ENCODE assay signal across 16 mouse cellular contexts in genomic region chr4:153792307-153792706, GRCm38 (mm10).
A peak's percentile ranks its signal among the peaks of the same experiment; 100 is the strongest.
DNase-seq lines count a peak whose midpoint lies in the region; ATAC-seq and TF ChIP-seq lines count a peak whose summit lies in the region.
"Had no signal": no experiment of that assay in that cellular context is flagged by ENCODE, and none has a peak within 500 bp of the region (broad histone marks: within the 10 kb centered on the region; RNA-seq: fewer than 3 reads in every experiment).

No protein-coding gene starts in this region.

- H3K4me2 ChIP-seq in forebrain, embryonic 14.5 days (ENCODE audit: low read length), result no peak overlapping the region
- H3K4me2 ChIP-seq in hindbrain, embryonic 15.5 days, result no peak overlapping the region
- H3K4me2 ChIP-seq in neural tube, embryonic 13.5 days, result no peak overlapping the region
- no peak overlapping the region for H3K4me2 ChIP-seq in stomach, postnatal 0 days (replicated peaks; ENCODE audit: low read depth)
- H3K4me2 ChIP-seq: embryonic facial prominence, embryonic 12.5 days; intestine, embryonic 15.5 days; limb, embryonic 15.5 days had no signal

- 20% methylated on average over 13 of the region's 13 CpGs for WGBS in forebrain, embryonic 14.5 days
- 21% methylated on average over 13 of the region's 13 CpGs for WGBS in hindbrain, embryonic 15.5 days
- WGBS in neural tube, embryonic 13.5 days, result 34% methylated on average over 13 of the region's 13 CpGs
- WGBS in stomach, postnatal 0 days, result 41% methylated on average over 13 of the region's 13 CpGs

- H3K4me1 ChIP-seq in forebrain, embryonic 14.5 days (ENCODE audit: control insufficient read depth, insufficient read depth, low read length), result peaks cover 7% of the 10 kb centered on the region; the same call in 1 of the 2 replicates
- H3K4me1 ChIP-seq in hindbrain, embryonic 15.5 days (replicated peaks), result peaks cover 16% of the 10 kb centered on the region
- peaks cover 40% of the 10 kb centered on the region for H3K4me1 ChIP-seq in neural tube, embryonic 13.5 days (replicated peaks)
- no peaks in the 10 kb centered on the region for H3K4me1 ChIP-seq in stomach, postnatal 0 days (replicated peaks; ENCODE audit: control insufficient read depth, insufficient read depth)
- H3K4me1 ChIP-seq: intestine, embryonic 15.5 days; limb, embryonic 15.5 days had no signal

- H3K27ac ChIP-seq in forebrain, embryonic 14.5 days (ENCODE audit: low read depth, low read length), result no peak overlapping the region
- H3K27ac ChIP-seq in hindbrain, embryonic 15.5 days (replicated peaks), result peak overlapping the region; percentile 19; the same call in 1 of the 2 replicates
- H3K27ac ChIP-seq in neural tube, embryonic 13.5 days (replicated peaks), result peak overlapping the region; percentile 54
- no peak overlapping the region for H3K27ac ChIP-seq in stomach, postnatal 0 days (replicated peaks)
- H3K27ac ChIP-seq: embryonic facial prominence, embryonic 12.5 days; intestine, embryonic 15.5 days; limb, embryonic 15.5 days; macrophage had no signal

- DNase-seq in left cerebral cortex, adult 11 months (ENCODE audit: low spot score), result peak; percentile 12
- no peak for DNase-seq in left cerebral cortex, adult 8-10 months (ENCODE audit: low spot score in 2 of 2)
- DNase-seq in forebrain, embryonic 14.5 days (ENCODE audit: low spot score), result peak; percentile 51
- DNase-seq in stomach, postnatal 0 days (ENCODE audit: low spot score), result no peak
- DNase-seq in thymus, postnatal 25 days, result no peak
- no peak for DNase-seq in urinary bladder, postnatal 10 days (ENCODE audit: low spot score)
- DNase-seq: heart, postnatal 14 days; kidney, postnatal 10 days; lung, adult 2 months had no signal

- H3K36me3 ChIP-seq in forebrain, embryonic 14.5 days (ENCODE audit: control insufficient read depth, insufficient read depth, low read length), result no peaks in the 10 kb centered on the region
- H3K36me3 ChIP-seq in hindbrain, embryonic 15.5 days, result no peaks in the 10 kb centered on the region
- H3K36me3 ChIP-seq in neural tube, embryonic 13.5 days, result no peaks in the 10 kb centered on the region
- H3K36me3 ChIP-seq in stomach, postnatal 0 days (ENCODE audit: control insufficient read depth, insufficient read depth, low read length), result no peaks in the 10 kb centered on the region
- H3K36me3 ChIP-seq: embryonic facial prominence, embryonic 12.5 days; intestine, embryonic 15.5 days; limb, embryonic 15.5 days had no signal

- H3K4me3 ChIP-seq in forebrain, embryonic 14.5 days (ENCODE audit: low read depth, low read length), result no peak overlapping the region
- H3K4me3 ChIP-seq in hindbrain, embryonic 15.5 days, result no peak overlapping the region
- H3K4me3 ChIP-seq in neural tube, embryonic 13.5 days, result no peak overlapping the region
- no peak overlapping the region for H3K4me3 ChIP-seq in stomach, postnatal 0 days (ENCODE audit: low read depth, low read length)
- H3K4me3 ChIP-seq: embryonic facial prominence, embryonic 12.5 days; intestine, embryonic 15.5 days; limb, embryonic 15.5 days had no signal

- H3K27me3 ChIP-seq in forebrain, embryonic 14.5 days (replicated peaks; ENCODE audit: control insufficient read depth, insufficient read depth, low read length), result no peaks in the 10 kb centered on the region
- no peaks in the 10 kb centered on the region for H3K27me3 ChIP-seq in hindbrain, embryonic 15.5 days
- no peaks in the 10 kb centered on the region for H3K27me3 ChIP-seq in neural tube, embryonic 13.5 days
- no peaks in the 10 kb centered on the region for H3K27me3 ChIP-seq in stomach, postnatal 0 days (ENCODE audit: control insufficient read depth, insufficient read depth, low read length)
- H3K27me3 ChIP-seq: embryonic facial prominence, embryonic 12.5 days; Patski had no signal

- no peak for TF ChIP-seq CTCF in stomach, postnatal 0 days (IDR thresholded peaks at IDR 0.05; ENCODE audit: low read depth)

- no peak for TF ChIP-seq EP300 in stomach, postnatal 0 days (optimal IDR thresholded peaks at IDR 0.05)

- H3K9me3 ChIP-seq in forebrain, embryonic 14.5 days (replicated peaks; ENCODE audit: control insufficient read depth, low read length), result no peaks in the 10 kb centered on the region
- H3K9me3 ChIP-seq in hindbrain, embryonic 15.5 days, result no peaks in the 10 kb centered on the region
- no peaks in the 10 kb centered on the region for H3K9me3 ChIP-seq in neural tube, embryonic 13.5 days
- no peaks in the 10 kb centered on the region for H3K9me3 ChIP-seq in stomach, postnatal 0 days (ENCODE audit: control insufficient read depth, low read length)
- H3K9me3 ChIP-seq: embryonic facial prominence, embryonic 12.5 days; intestine, embryonic 15.5 days; limb, embryonic 15.5 days had no signal

- H3K9ac ChIP-seq in forebrain, embryonic 14.5 days (ENCODE audit: low read length), result no peak overlapping the region
- no peak overlapping the region for H3K9ac ChIP-seq in hindbrain, embryonic 15.5 days
- H3K9ac ChIP-seq in neural tube, embryonic 13.5 days, result 0 out of 2 replicates have a peak overlapping the region, but pooled peaks have one; percentile 26
- no peak overlapping the region for H3K9ac ChIP-seq in stomach, postnatal 0 days (ENCODE audit: low read length)
- H3K9ac ChIP-seq: intestine, embryonic 15.5 days; limb, embryonic 15.5 days had no signal

- ATAC-seq in forebrain, embryonic 14.5 days, result no peak
- no peak for ATAC-seq in hindbrain, embryonic 15.5 days (ENCODE audit: low FRiP score, low read depth)
- ATAC-seq in neural tube, embryonic 13.5 days (ENCODE audit: low read depth), result no peak
- ATAC-seq in stomach, postnatal 0 days (ENCODE audit: low FRiP score, low TSS enrichment), result no peak
- ATAC-seq: intestine, embryonic 15.5 days; Patski had no signal

Comparison
In these comparisons a context has a peak if more than half of its experiments do, and no peak if none do; other contexts are left out.
1. DNase-seq: peak in left cerebral cortex, adult 11 months (single experiment) and forebrain, embryonic 14.5 days (single experiment); none in left cerebral cortex, adult 8-10 months (0 of 2), stomach, postnatal 0 days (single experiment), thymus, postnatal 25 days (single experiment) and urinary bladder, postnatal 10 days (single experiment).
2. H3K27ac ChIP-seq: peak in hindbrain, embryonic 15.5 days (single experiment) and neural tube, embryonic 13.5 days (single experiment); none in forebrain, embryonic 14.5 days (single experiment) and stomach, postnatal 0 days (single experiment).